Mouse (Mus musculus): ENCODE data around the gene Limk2.

Gene Limk2

DNA sequence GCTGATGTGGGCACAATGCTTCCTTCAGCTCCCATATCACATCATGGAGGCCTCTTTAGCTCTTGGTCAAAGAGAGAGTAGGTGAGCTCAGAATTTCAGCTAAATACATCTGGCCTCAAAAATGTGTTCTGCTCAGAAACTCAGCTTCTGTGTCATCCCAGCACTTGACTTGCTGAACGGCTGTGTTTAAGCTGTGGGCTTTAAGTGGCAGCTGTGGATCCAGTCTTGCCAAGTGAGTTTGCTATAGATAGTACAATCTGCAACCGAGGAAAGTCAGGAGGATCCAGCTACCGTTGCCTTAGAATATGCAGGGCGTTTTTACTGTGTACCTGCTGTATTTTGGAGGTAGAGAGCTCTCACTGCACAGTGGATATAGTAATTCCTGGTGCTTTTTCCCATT is 106.6 kb downstream of the Limk2 start:
- DNase-seq (ENCODE audit: low read depth, low spot score): no peak

- no peak for DNase-seq (ENCODE audit: low read depth, low spot score)
Observed at GRCm38 (mm10) chr11:3301075-3301474, 107.9 kb downstream of the Limk2 start.

DNA sequence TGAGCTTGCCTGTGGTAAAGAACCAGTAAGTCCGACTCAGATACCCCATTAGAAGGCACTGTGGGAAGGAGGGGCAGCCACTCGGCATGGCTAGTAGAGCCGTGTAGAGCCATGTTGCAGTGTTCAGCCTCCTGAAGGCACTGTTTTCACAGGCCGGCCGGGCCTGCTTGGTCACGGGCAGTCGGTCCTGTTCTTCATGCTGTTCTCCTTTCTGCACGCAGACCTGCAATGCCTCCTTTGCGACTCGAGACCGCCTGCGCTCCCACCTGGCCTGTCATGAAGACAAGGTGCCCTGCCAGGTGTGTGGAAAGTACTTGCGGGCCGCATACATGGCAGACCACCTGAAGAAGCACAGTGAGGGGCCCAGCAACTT is 110.2 kb downstream of the Limk2 start:
- DNase-seq (ENCODE audit: low read depth, low spot score): no peak

- no peak for DNase-seq (ENCODE audit: low read depth, low spot score)
Observed at GRCm38 (mm10) chr11:3297871-3298812, 110.8 kb downstream of the Limk2 start.

GRCm38 (mm10) chr11:3296056-3296455 is 112.9 kb downstream of the Limk2 start:
- no peak for DNase-seq (ENCODE audit: low read depth, low spot score)

DNA sequence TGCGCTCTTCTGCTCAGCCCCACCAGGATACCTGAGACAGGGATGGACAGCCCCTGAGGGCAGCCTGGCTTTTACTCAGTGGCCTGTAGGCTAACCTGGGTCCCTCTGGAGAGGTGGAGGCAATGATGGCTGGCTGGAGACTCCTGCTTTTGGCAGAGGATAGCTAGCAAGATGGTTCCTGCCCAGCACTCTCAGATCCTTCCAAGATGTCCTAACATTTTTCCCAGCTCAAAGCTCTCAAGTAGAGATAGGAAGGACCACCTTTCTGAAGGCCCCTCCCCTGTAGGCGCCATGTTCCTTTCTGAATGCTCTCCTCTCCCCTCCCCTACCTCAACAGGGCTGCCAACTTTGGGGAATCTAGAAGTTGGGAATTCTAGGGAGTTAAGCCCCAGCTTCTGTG is 114.3 kb downstream of the Limk2 start:
- no peak for DNase-seq (ENCODE audit: low read depth, low spot score)
